Mouse (Mus musculus): ENCODE measurements around the gene Ccdc73.

- no peak for TF ChIP-seq JUND (IDR thresholded peaks at IDR 0.05; ENCODE audit: low read depth, low read length)
- peak; percentile 52 for TF ChIP-seq GATA1 (IDR thresholded peaks at IDR 0.05; ENCODE audit: low read depth, low read length)
- TF ChIP-seq CTCF (IDR thresholded peaks at IDR 0.05 in 2 of 3, conservative IDR thresholded peaks at IDR 0.05 in 1 of 3; ENCODE audit: control insufficient read depth in 1 of 3, insufficient read depth in 1 of 3, low read depth in 2 of 3, low read length in 3 of 3, poor library complexity in 1 of 3, severe bottlenecking in 1 of 3) = no peak
- no peak for TF ChIP-seq GABPA (IDR thresholded peaks at IDR 0.05; ENCODE audit: low read depth, low read length)
- TF ChIP-seq EP300 (IDR thresholded peaks at IDR 0.05; ENCODE audit: low read depth in 1 of 2, low read length in 2 of 2) = peak; percentile 16 to 35; a peak in 2 of 4 replicates
- no peak for TF ChIP-seq USF1 (IDR thresholded peaks at IDR 0.05; ENCODE audit: low read depth, low read length)
- no peak for TF ChIP-seq ELF1 (IDR thresholded peaks at IDR 0.05; ENCODE audit: low read depth, low read length)
- no peak for TF ChIP-seq NRF1 (IDR thresholded peaks at IDR 0.05; ENCODE audit: insufficient read depth, low read depth, low read length, poor library complexity, severe bottlenecking)
- TF ChIP-seq MEF2A (IDR thresholded peaks at IDR 0.05; ENCODE audit: extremely low read depth, insufficient replicate concordance, low read depth, low read length, poor library complexity, severe bottlenecking) = no peak
- TF ChIP-seq ZKSCAN1 (IDR thresholded peaks at IDR 0.05; ENCODE audit: low read depth, low read length) = no peak
- TF ChIP-seq E2F4 (IDR thresholded peaks at IDR 0.05; ENCODE audit: borderline replicate concordance, low read depth, low read length) = no peak
- no peak for TF ChIP-seq SMC3 (IDR thresholded peaks at IDR 0.05; ENCODE audit: low read depth, low read length)
Observed at GRCm38 (mm10) chr2:105038879-105039278, 171.3 kb downstream of the Ccdc73 start.

All from MEL (cell line).